In the genomic region with DNA sequence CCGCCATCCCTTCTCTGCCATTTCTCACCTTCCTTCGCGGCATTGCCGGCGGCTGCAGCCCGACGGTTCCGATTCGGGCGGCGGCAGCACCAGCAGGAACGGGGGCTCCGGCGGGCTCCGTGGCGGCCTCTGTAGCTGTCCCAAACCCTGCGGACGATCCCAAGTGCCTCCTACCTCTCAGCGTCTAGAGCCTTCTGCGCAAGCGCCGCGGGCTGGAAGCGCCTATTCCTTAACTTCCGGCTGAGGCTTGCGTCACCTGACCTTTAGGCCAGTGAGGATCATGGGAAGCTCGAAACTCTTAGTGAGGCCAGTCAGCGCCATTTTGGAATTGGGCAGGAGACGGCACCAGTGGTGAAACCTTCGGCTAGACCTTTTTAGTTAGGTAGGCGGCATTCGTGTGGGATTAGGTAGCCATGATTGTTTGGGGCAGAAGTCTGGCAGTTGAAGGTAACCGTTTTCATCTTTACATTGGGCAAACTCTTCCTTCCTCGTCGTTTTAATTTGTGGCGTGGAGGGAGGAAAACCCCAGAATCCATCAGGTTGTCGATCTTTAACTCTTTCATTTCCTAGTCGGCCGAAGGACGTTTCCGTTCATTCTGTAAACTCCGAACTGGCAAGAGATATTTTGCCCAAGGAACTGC, we compare ENCODE assay signal across 8 mouse cellular contexts. TPM values are rescaled to one million over a fixed set of nuclear protein-coding genes. Genes with fewer than 3 reads are reported as not detected.
A peak's percentile ranks its signal among the peaks of the same experiment; 100 is the strongest.
DNase-seq lines count a peak whose midpoint lies in the region; ATAC-seq and TF ChIP-seq lines count a peak whose summit lies in the region.

Gene Kat7 (minus strand): TSS at position 240 of the 641 bp plus-strand sequence.

- TF ChIP-seq CTCF in MEL (IDR thresholded peaks at IDR 0.05 in 2 of 3, conservative IDR thresholded peaks at IDR 0.05 in 1 of 3; ENCODE audit: control insufficient read depth in 1 of 3, insufficient read depth in 1 of 3, low read depth in 2 of 3, low read length in 3 of 3, poor library complexity in 1 of 3, severe bottlenecking in 1 of 3): no peak
- no peak for TF ChIP-seq CTCF in cerebellum, adult 2 months (IDR thresholded peaks at IDR 0.05; ENCODE audit: borderline replicate concordance, insufficient read depth, low read depth, low read length)
- TF ChIP-seq CTCF in forebrain, postnatal 0 days (IDR thresholded peaks at IDR 0.05; ENCODE audit: low read depth): no peak

- H3K27ac ChIP-seq in MEL (ENCODE audit: control insufficient read depth, low read depth, low read length): peak within 1 kb of the TSS; percentile 91
- H3K27ac ChIP-seq in cerebellum, adult 2 months (ENCODE audit: insufficient read depth, low read length): peak within 1 kb of the TSS; percentile 79
- H3K27ac ChIP-seq in forebrain, postnatal 0 days (ENCODE audit: low read depth, low read length): peak within 1 kb of the TSS; percentile 98
- peak within 1 kb of the TSS; percentile 98 for H3K27ac ChIP-seq in lung, embryonic 15.5 days

- TF ChIP-seq POLR2A in MEL (IDR thresholded peaks at IDR 0.05; ENCODE audit: control insufficient read depth in 1 of 2, insufficient read depth in 1 of 2, low read depth in 1 of 2, low read length in 2 of 2, poor library complexity in 1 of 2): peak; percentile 89 to 94; a peak in 3 of 4 replicates
- TF ChIP-seq POLR2A in cerebellum, adult 2 months (IDR thresholded peaks at IDR 0.05; ENCODE audit: borderline replicate concordance, insufficient read depth, low read length): peak; percentile 78

- peak in 1 of 2 experiments; percentile 49; a peak in 1 of 4 replicates for TF ChIP-seq EP300 in MEL (IDR thresholded peaks at IDR 0.05; ENCODE audit: low read depth in 1 of 2, low read length in 2 of 2)

- peak; percentile 100 for DNase-seq in MEL (ENCODE audit: low read depth, low spot score)
- DNase-seq in cerebellum, adult 2 months: peak; percentile 98 to 100
- DNase-seq in forebrain, postnatal 0 days: peak; percentile 99
- peak; percentile 97 for DNase-seq in heart, postnatal 4 days
- DNase-seq in layer of hippocampus, adult 8-10 months (ENCODE audit: low spot score in 2 of 2): peak; percentile 99
- DNase-seq in ovary, adult 18-20 months (ENCODE audit: low spot score): peak; percentile 98
- peak; percentile 92 to 97 for DNase-seq in thymus, postnatal 10 days (ENCODE audit: low spot score in 2 of 2)

- WGBS in cerebellum, adult 2 months: under 1% methylated on average over 42 of the region's 42 CpGs
- WGBS in forebrain, postnatal 0 days: 1% methylated on average over 42 of the region's 42 CpGs
- WGBS in lung, embryonic 15.5 days: under 1% methylated on average over 42 of the region's 42 CpGs

- H3K9me3 ChIP-seq in MEL (replicated peaks; ENCODE audit: insufficient read depth, low read length): no peaks in the 10 kb centered on the region
- H3K9me3 ChIP-seq in forebrain, postnatal 0 days (ENCODE audit: low read length): no peaks in the 10 kb centered on the region
- no peaks in the 10 kb centered on the region for H3K9me3 ChIP-seq in lung, embryonic 15.5 days

- peak within 1 kb of the TSS; percentile 91 for H3K9ac ChIP-seq in MEL (ENCODE audit: control insufficient read depth, low read depth, low read length, poor library complexity, severe bottlenecking)
- H3K9ac ChIP-seq in forebrain, postnatal 0 days: peak within 1 kb of the TSS; percentile 94
- H3K9ac ChIP-seq in lung, embryonic 15.5 days: peak within 1 kb of the TSS; percentile 98

- H3K4me3 ChIP-seq in MEL (ENCODE audit: control insufficient read depth in 1 of 2, insufficient read depth in 1 of 2, low read depth in 2 of 2, low read length in 2 of 2): peak within 1 kb of the TSS; percentile 85 to 92
- H3K4me3 ChIP-seq in cerebellum, adult 2 months (replicated peaks; ENCODE audit: insufficient read depth, low read depth, low read length): peak within 1 kb of the TSS; percentile 82
- peak within 1 kb of the TSS; percentile 100 for H3K4me3 ChIP-seq in forebrain, postnatal 0 days (ENCODE audit: low read depth, low read length)
- peak within 1 kb of the TSS; percentile 90 for H3K4me3 ChIP-seq in lung, embryonic 15.5 days

- H3K36me3 ChIP-seq in MEL (ENCODE audit: control insufficient read depth in 1 of 2, insufficient read depth in 2 of 2, low read length in 2 of 2): peaks cover 11 to 38% of the 10 kb centered on the region in 2 experiments
- peaks cover 6% of the 10 kb centered on the region for H3K36me3 ChIP-seq in forebrain, postnatal 0 days (ENCODE audit: insufficient read depth)
- peaks cover 13% of the 10 kb centered on the region for H3K36me3 ChIP-seq in lung, embryonic 15.5 days

- no peak for TF ChIP-seq RAD21 in MEL (IDR thresholded peaks at IDR 0.05; ENCODE audit: low read depth, low read length)

- H3K27me3 ChIP-seq in MEL (ENCODE audit: control insufficient read depth in 1 of 2, insufficient read depth in 2 of 2, low read length in 2 of 2): no peaks in the 10 kb centered on the region
- no peaks in the 10 kb centered on the region for H3K27me3 ChIP-seq in cerebellum, adult 2 months (ENCODE audit: control insufficient read depth, insufficient read depth, low read length)
- H3K27me3 ChIP-seq in forebrain, postnatal 0 days (ENCODE audit: insufficient read depth, low read length): no peaks in the 10 kb centered on the region
- H3K27me3 ChIP-seq in lung, embryonic 15.5 days: no peaks in the 10 kb centered on the region

- peak within 1 kb of the TSS; percentile 74 for H3K4me2 ChIP-seq in forebrain, postnatal 0 days (ENCODE audit: low read depth)
- H3K4me2 ChIP-seq in lung, embryonic 15.5 days: peak within 1 kb of the TSS; percentile 83

- H3K4me1 ChIP-seq in MEL (ENCODE audit: control insufficient read depth in 1 of 2, insufficient read depth in 2 of 2, low read length in 2 of 2): peaks cover 28 to 29% of the 10 kb centered on the region in 2 experiments
- peaks cover 5% of the 10 kb centered on the region; the same call in 1 of the 2 replicates for H3K4me1 ChIP-seq in cerebellum, adult 2 months (ENCODE audit: control insufficient read depth, insufficient read depth, low read length)
- H3K4me1 ChIP-seq in forebrain, postnatal 0 days (ENCODE audit: insufficient read depth): peaks cover 16% of the 10 kb centered on the region; the same call in 1 of the 2 replicates
- peaks cover 22% of the 10 kb centered on the region for H3K4me1 ChIP-seq in lung, embryonic 15.5 days

- H3K79me2 ChIP-seq in MEL (ENCODE audit: control insufficient read depth, insufficient read depth, low read length, poor library complexity): peaks cover 39% of the 10 kb centered on the region

- ATAC-seq in forebrain, postnatal 0 days: peak; percentile 91
- ATAC-seq in lung, embryonic 15.5 days (ENCODE audit: borderline replicate concordance, extremely low read depth, low FRiP score, low TSS enrichment): peak; percentile 94

TF ChIP-seq in MEL, 35 proteins besides CTCF, POLR2A, EP300 and RAD21 (continues in another document):
- TF ChIP-seq NRF1 (IDR thresholded peaks at IDR 0.05; ENCODE audit: insufficient read depth, low read depth, low read length, poor library complexity, severe bottlenecking) (peak; percentile 88), JUND (IDR thresholded peaks at IDR 0.05; ENCODE audit: low read depth, low read length) (no peak), MEF2A (IDR thresholded peaks at IDR 0.05; ENCODE audit: extremely low read depth, insufficient replicate concordance, low read depth, low read length, poor library complexity, severe bottlenecking) (no peak), KAT2A (conservative IDR thresholded peaks at IDR 0.05; ENCODE audit: low read depth, low read length) (peak; percentile 99), MXI1 (IDR thresholded peaks at IDR 0.05; ENCODE audit: low read depth, low read length) (peak; percentile 76), CHD1 (IDR thresholded peaks at IDR 0.05; ENCODE audit: low read depth, low read length) (0 out of 2 replicates have a peak, but pooled peaks have one; percentile 23), SMC3 (IDR thresholded peaks at IDR 0.05; ENCODE audit: low read depth, low read length) (no peak), POLR2AphosphoS5 (IDR thresholded peaks at IDR 0.05; ENCODE audit: borderline replicate concordance, low read depth, low read length) (no peak), CHD2 (IDR thresholded peaks at IDR 0.05; ENCODE audit: low read length) (peak; percentile 53), RCOR1 (IDR thresholded peaks at IDR 0.05; ENCODE audit: low read depth, low read length) (peak; percentile 98), MAZ (IDR thresholded peaks at IDR 0.05; ENCODE audit: low read depth, low read length) (peak; percentile 39; the same call in 1 of the 2 replicates), SIN3A (IDR thresholded peaks at IDR 0.05; ENCODE audit: low read length) (peak; percentile 95), HCFC1 (IDR thresholded peaks at IDR 0.05; ENCODE audit: low read depth, low read length) (peak; percentile 94), USF1 (IDR thresholded peaks at IDR 0.05; ENCODE audit: low read depth, low read length) (peak; percentile 98), GABPA (IDR thresholded peaks at IDR 0.05; ENCODE audit: low read depth, low read length) (peak; percentile 50; the same call in 1 of the 2 replicates), TCF12 (IDR thresholded peaks at IDR 0.05; ENCODE audit: low read depth, low read length) (peak; percentile 44; the same call in 1 of the 2 replicates), ELF1 (IDR thresholded peaks at IDR 0.05; ENCODE audit: low read depth, low read length) (peak; percentile 97), TBP (IDR thresholded peaks at IDR 0.05; ENCODE audit: low read depth, low read length) (peak; percentile 64), MYC (IDR thresholded peaks at IDR 0.05; ENCODE audit: low read depth, low read length) (peak; percentile 71; the same call in 1 of the 2 replicates), POLR2AphosphoS2 (IDR thresholded peaks at IDR 0.05; ENCODE audit: low read length) (peak; percentile 94), MAX (IDR thresholded peaks at IDR 0.05; ENCODE audit: low read length) (peak; percentile 40), MYB (IDR thresholded peaks at IDR 0.05; ENCODE audit: low read depth, low read length) (peak; percentile 96), ETS1 (IDR thresholded peaks at IDR 0.05; ENCODE audit: low read depth, low read length) (no peak; the same call in 1 of the 2 replicates), E2F4 (IDR thresholded peaks at IDR 0.05; ENCODE audit: borderline replicate concordance, low read depth, low read length) (no peak; the same call in 1 of the 2 replicates)

RNA-seq across cellular contexts. Expression of gene Kat7, which starts in this region (rescaled TPM):
- total RNA-seq in MEL (2012; rRNA removed): 81.4 and 83.1 TPM in 2 replicates
- 100 to 1,000 TPM in 1 of 2 experiments, 10 to 100 TPM in 1; 95.4 to 100 TPM for polyA plus RNA-seq in MEL (2012; ENCODE audit: insufficient read depth in 1 of 2, insufficient read length in 2 of 2, low read depth in 1 of 2, low replicate concordance in 2 of 2, missing spikeins in 1 of 2)
- 68.5 and 68.9 TPM in 2 replicates for polyA plus RNA-seq in cerebellum, adult 2 months (2012; rRNA removed)
- total RNA-seq in forebrain, postnatal 0 days (2014; rRNA removed): 69.0 and 78.2 TPM in 2 replicates
- polyA plus RNA-seq in forebrain, postnatal 0 days (2015; fragmentation: Nextera tagmentation; extraction: Ambion mirVana): 62.5 and 72.8 TPM in 2 replicates
- total RNA-seq in heart, postnatal 4 days (2021): 10 to 100 TPM; 52.9 to 54.3 TPM
- 10 to 100 TPM; 73.3 to 86.4 (median 84.0) TPM for total RNA-seq in layer of hippocampus, adult 8-10 months (2022)
- polyA plus RNA-seq in lung, embryonic 15.5 days (2015; fragmentation: Nextera tagmentation; extraction: Ambion mirVana): 78.0 and 80.1 TPM in 2 replicates

Comparison
In these comparisons a context has a peak if more than half of its experiments do, and no peak if none do; other contexts are left out.
1. Peak in every context shown above with its lines: DNase-seq, ATAC-seq, H3K4me3 ChIP-seq and H3K27ac ChIP-seq.